Mouse (Mus musculus) megakaryocyte, embryonic 14.5 days (primary cell): ENCODE data around the gene Gm20388.

Experiments used
- FLI1 ChIP-seq: IDR thresholded peaks from 2 replicates; pipeline ENCODE4 v1.6.1; 2012; ENCODE audit warnings: low read length, inconsistent platforms, mixed read lengths
- GATA1 ChIP-seq: IDR thresholded peaks from 3 replicates; pipeline ENCODE4 v1.6.1; 2012; ENCODE audit warnings: mixed read lengths, low read length, inconsistent platforms, borderline replicate concordance

GRCm38 (mm10) chr8:121967977-121968376 lies 2057.3 kb downstream of the Gm20388 start:
- TF ChIP-seq GATA1 (no peak), FLI1 (no peak)
